Mouse (Mus musculus) right cerebral cortex, adult 18-20 months (tissue): ENCODE results near the gene D6Ertd527e.

ENCODE experiments used
- DNase-seq: peaks from one replicate; pipeline ENCODE4 v3.0.0; 2022; ENCODE audit warnings: mixed read lengths

Gene D6Ertd527e

GRCm38 (mm10) chr6:87153231-87153580 lies 48.7 kb downstream of the D6Ertd527e start:
- no peak for DNase-seq

GRCm38 (mm10) chr6:87153836-87154235 lies 49.3 kb downstream of the D6Ertd527e start:
- no peak for DNase-seq

- DNase-seq = no peak
These were observed 53.6 kb downstream of the D6Ertd527e start for GRCm38 (mm10) chr6:87158062-87158623.

- no peak for DNase-seq
These were observed 55.6 kb downstream of the D6Ertd527e start for GRCm38 (mm10) chr6:87160196-87160595.

GRCm38 (mm10) chr6:87161391-87162263 lies 57.1 kb downstream of the D6Ertd527e start:
- DNase-seq = no peak
